Mouse (Mus musculus) limb, embryonic 15.5 days (tissue): ENCODE measurements around the gene Rfx1. TPM values are rescaled to one million over a fixed set of nuclear protein-coding genes. Genes with fewer than 3 reads are reported as not detected.

Experiments used
- ATAC-seq: fragments of 200-750 bp; cut with Nextera tagmentation; 2 replicates; pipeline ENCODE4 v1.8.0; 2017; ENCODE audit warnings: low read depth, moderate TSS enrichment; ENCODE audit not compliant: insufficient number of reproducible peaks, low FRiP score, low TSS enrichment
- H3K27ac ChIP-seq: fragments of 300-500 bp; sonication (generic); 2 replicates; pipeline ENCODE4 v1.5.1; 2015; ENCODE audit warnings: moderate library complexity, mild to moderate bottlenecking, inconsistent platforms
- H3K27me3 ChIP-seq: fragments of 300-500 bp; sonication (generic); 2 replicates; pipeline ENCODE4 v1.6.1; 2015; ENCODE audit warnings: inconsistent platforms
- H3K36me3 ChIP-seq: fragments of 300-500 bp; sonication (generic); 2 replicates; pipeline ENCODE4 v1.6.1; 2015; ENCODE audit warnings: inconsistent platforms
- H3K4me1 ChIP-seq: fragments of 300-500 bp; sonication (generic); 2 replicates; pipeline ENCODE4 v1.6.1; 2015; ENCODE audit warnings: inconsistent platforms
- H3K4me2 ChIP-seq: fragments of 300-500 bp; sonication (generic); 2 replicates; pipeline ENCODE4 v1.6.1; 2015; ENCODE audit warnings: mild to moderate bottlenecking, inconsistent platforms
- H3K4me3 ChIP-seq: fragments of 300-500 bp; sonication (generic); 2 replicates; pipeline ENCODE4 v1.5.1; 2015; ENCODE audit warnings: mild to moderate bottlenecking, inconsistent platforms
- H3K9ac ChIP-seq: fragments of 300-500 bp; sonication (generic); 2 replicates; pipeline ENCODE4 v1.6.1; 2015; ENCODE audit warnings: inconsistent platforms
- H3K9me3 ChIP-seq: fragments of 300-500 bp; sonication (generic); 2 replicates; pipeline ENCODE4 v1.6.1; 2016; ENCODE audit warnings: inconsistent platforms
- WGBS: fragments of 180-500 bp; shearing (Covaris S2); methylation state at CpG from one replicate; pipeline ENCODE4 v1.1.7; 2015; 5-methylcytosine and 5-hydroxymethylcytosine counted together
- microRNA counts: library from miRNA; unstranded; fragments of <30 nt; microRNA quantifications from one replicate; lab custom pipeline; 2016
- microRNA-seq: library from miRNA; unstranded; fragments of <30 nt; microRNA quantifications from one replicate; pipeline ENCODE4, GENCODE M21; 2016
- polyA plus RNA-seq: library from polyadenylated mRNA; unstranded; fragments of >200 nt; fragmentation: Nextera tagmentation; extraction: Ambion mirVana; gene quantifications from 2 replicates; pipeline ENCODE4 v1.2.1, GENCODE M21; 2015

The Rfx1 gene
- polyA plus RNA-seq, 1 experiment from 2014 or later, result 8.5 TPM

DNA sequence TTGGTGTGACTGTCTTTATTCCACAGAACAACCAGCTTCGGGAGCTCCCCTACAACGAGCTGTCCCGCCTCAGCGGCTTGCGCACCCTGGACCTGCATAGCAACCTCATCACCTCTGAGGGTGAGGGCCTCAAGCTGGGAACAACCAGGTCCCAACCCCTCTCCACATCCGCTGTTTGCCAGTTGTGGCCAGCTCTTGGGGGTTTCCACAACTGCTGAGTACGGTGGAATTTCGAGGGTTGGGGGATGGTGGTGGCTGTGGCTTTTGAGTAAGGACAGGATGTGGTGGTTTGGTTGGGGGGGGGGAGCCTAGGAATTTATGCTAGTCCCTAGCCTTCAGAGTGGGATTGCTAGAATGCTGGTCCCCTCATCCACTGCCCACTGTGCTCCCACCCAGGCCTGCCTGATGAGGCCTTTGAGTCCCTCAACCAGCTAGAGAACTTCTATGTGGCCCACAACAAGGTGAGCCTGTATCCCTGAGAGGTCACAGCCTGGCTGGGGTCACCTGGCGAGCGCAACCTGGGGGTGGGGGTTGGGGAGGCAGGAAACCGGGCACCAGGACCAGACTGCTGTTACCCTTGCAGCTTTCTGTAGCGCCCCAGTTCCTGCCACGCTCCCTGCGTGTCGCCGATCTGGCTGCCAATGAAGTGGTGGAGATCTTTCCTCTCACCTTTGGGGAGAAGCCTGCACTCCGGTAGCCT lies 60.7 kb downstream of the Rfx1 start:
- Histone ChIP-seq H3K4me3 (no peak overlapping the region), H3K36me3 (peaks cover 9% of the 10 kb centered on the region), H3K4me1 (peaks cover 14% of the 10 kb centered on the region), H3K4me2 (0 out of 2 replicates have a peak overlapping the region, but pooled peaks have one; percentile 4), H3K9me3 (no peaks in the 10 kb centered on the region), H3K27ac (peak overlapping the region; percentile 59; the same call in 1 of the 2 replicates), H3K9ac (no peak overlapping the region), H3K27me3 (no peaks in the 10 kb centered on the region)
- WGBS, result 57% methylated on average over 17 of the region's 17 CpGs
- no peak for ATAC-seq

DNA sequence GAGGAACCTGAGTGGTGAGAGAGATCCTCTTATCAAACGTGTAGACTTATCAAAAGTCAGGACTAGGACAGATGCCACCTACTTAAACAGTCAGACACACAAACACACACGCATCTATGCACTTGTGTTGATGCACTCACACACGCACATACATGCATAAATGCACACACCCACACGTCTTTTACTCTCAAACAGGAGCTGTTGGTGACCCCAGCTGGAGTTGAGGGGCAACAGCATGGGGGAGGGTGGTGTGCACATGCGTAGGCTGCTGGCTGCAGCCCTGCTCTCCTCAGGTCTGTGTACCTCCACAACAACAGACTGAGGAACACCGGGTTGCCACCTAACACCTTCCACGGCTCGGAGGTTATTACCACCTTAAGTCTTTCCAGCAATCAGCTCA lies 61.6 kb downstream of the Rfx1 start:
- WGBS, result 51% methylated on average over 8 of the region's 8 CpGs
- Histone ChIP-seq H3K9ac (no peak overlapping the region), H3K4me2 (no peak overlapping the region), H3K4me3 (no peak overlapping the region), H3K27me3 (no peaks in the 10 kb centered on the region), H3K27ac (no peak overlapping the region), H3K36me3 (peaks cover 18% of the 10 kb centered on the region), H3K9me3 (no peaks in the 10 kb centered on the region), H3K4me1 (peaks cover 14% of the 10 kb centered on the region)
- no peak for ATAC-seq

DNA sequence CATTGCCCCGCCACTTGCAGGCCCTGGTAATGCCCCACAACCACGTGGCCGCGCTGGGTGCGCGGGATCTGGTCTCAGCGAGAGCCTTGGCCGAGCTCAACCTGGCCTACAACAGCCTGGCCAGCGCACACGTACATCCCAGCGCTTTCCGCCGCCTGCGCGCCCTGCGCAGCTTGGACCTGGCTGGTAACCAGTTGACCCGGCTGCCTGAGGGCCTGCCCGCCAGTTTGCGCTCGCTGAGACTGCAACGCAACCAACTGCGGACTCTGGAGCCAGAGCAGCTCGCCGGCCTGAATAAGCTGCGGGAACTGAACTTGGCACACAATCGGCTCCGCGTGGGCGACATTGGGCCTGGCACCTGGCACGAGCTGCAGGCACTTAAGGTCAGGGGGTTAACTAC lies 64.2 kb downstream of the Rfx1 start:
- no peaks in the 10 kb centered on the region for H3K27me3 ChIP-seq
- no peak for ATAC-seq
- peaks cover 14% of the 10 kb centered on the region for H3K4me1 ChIP-seq
- H3K36me3 ChIP-seq, result peaks cover 43% of the 10 kb centered on the region
- H3K9ac ChIP-seq, result no peak overlapping the region
- H3K4me3 ChIP-seq, result no peak overlapping the region
- no peak overlapping the region for H3K4me2 ChIP-seq
- no peaks in the 10 kb centered on the region for H3K9me3 ChIP-seq
- H3K27ac ChIP-seq, result no peak overlapping the region
- 41% methylated on average over 30 of the region's 30 CpGs for WGBS

DNA sequence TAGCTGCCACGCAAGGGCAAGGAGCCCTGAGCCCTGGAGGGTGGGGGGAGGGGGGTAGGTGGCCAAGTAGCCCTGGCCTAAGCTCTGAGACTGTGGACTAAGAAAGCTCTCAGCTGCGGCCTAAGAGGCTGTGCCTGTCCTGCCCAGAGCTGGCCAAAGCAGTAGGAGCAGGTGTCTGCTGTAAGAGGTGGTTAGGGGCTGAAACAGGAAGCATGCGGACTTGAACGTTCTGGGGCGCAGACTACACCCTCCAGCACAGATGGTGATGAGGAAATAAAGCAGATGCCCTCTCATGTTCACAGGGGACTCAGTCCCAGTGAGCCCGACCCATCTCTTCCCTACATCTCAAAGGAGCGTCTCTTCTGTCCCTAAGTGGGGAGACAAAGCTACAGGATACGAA lies 65.6 kb downstream of the Rfx1 start:
- H3K27ac ChIP-seq, result no peak overlapping the region
- H3K4me2 ChIP-seq, result no peak overlapping the region
- H3K9me3 ChIP-seq, result no peaks in the 10 kb centered on the region
- no peak overlapping the region for H3K9ac ChIP-seq
- peaks cover 58% of the 10 kb centered on the region for H3K36me3 ChIP-seq
- H3K27me3 ChIP-seq, result no peaks in the 10 kb centered on the region
- H3K4me3 ChIP-seq, result no peak overlapping the region
- WGBS, result 81% methylated on average over 8 of the region's 8 CpGs
- ATAC-seq, result no peak
- peaks cover 12% of the 10 kb centered on the region for H3K4me1 ChIP-seq

DNA sequence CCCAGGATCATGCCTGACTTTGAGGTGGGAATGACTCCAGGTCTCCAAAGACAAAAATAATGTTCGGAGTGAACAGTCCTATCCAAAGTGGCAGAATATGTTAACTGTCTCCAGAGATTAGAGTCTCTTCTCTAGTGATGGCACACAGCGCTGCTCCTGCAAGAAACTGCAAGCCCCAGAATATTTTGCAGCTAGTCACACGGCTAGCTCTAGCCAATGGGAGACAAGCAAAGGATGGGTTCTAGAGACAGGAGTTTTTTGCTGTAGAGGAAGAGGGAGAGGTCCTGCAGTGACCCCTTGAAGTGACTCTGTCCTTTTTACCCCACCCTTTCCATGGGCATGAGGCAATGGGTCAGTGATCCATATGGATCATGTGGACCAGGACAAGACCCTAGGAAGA lies 71.2 kb downstream of the Rfx1 start:
- no peak overlapping the region for H3K27ac ChIP-seq
- WGBS, result 92% methylated on average over 3 of the region's 3 CpGs
- no peak overlapping the region for H3K4me2 ChIP-seq
- no peak overlapping the region for H3K9ac ChIP-seq
- H3K9me3 ChIP-seq, result no peaks in the 10 kb centered on the region
- no peak for ATAC-seq
- H3K4me1 ChIP-seq, result no peaks in the 10 kb centered on the region
- no peak overlapping the region for H3K4me3 ChIP-seq
- no peaks in the 10 kb centered on the region for H3K27me3 ChIP-seq
- H3K36me3 ChIP-seq, result peaks cover 98% of the 10 kb centered on the region

DNA sequence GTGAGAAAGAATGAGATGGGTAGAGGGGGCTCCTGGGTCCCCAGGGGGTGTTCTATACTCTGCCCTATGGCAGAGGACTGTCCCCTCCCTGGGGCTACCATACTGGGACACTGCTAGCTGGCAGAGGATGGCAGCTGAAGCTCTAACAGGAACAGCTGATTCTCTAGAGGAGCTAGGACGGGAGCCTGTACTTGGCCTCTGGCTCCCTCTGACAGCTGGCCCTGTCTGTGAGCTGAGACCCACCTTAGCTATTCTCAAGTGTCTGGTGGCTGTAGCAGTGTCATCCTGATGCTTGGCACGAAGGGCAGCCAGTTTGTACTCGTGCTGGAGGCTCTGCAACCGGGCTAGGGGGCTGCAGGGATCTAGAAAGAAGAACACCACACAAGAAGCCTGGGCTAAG lies 74.2 kb downstream of the Rfx1 start:
- peaks cover 89% of the 10 kb centered on the region for H3K36me3 ChIP-seq
- no peak overlapping the region for H3K9ac ChIP-seq
- H3K27ac ChIP-seq, result no peak overlapping the region
- H3K27me3 ChIP-seq, result no peaks in the 10 kb centered on the region
- no peak for ATAC-seq
- H3K4me1 ChIP-seq, result 0 out of 2 replicates have a peak, but pooled peaks cover 3% of the 10 kb centered on the region
- no peak overlapping the region for H3K4me3 ChIP-seq
- 77% methylated on average over 4 of the region's 4 CpGs for WGBS
- no peak overlapping the region for H3K4me2 ChIP-seq
- H3K9me3 ChIP-seq, result no peaks in the 10 kb centered on the region

DNA sequence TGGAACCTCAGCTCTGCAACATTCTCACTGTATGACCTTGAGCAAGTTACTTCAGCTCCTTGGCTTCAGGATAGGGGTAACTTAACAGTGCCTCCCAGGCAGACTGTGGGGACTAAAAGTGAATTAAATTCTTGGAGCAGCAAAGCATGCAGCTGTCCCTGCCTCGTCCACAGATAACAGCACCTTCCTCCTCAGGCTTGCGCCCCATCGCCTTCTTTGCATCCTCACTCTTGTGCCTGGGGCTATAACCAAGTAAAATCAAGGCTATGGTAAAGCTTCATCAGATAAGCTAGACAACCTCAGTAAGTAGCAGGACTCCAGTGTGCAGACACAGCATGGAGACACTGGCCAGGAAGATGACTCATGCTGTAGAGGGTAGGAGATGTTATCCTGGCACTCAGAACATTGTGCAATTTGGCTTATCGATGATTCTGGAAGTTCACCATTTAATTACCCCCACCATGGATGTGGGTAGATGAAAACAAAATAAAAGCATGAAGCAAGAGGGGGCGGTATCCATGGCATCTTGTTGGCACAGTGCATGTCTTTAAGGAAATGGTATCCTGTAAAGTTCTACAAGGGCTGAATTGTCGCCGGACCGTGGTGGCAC lies 78.1 kb downstream of the Rfx1 start:
- peaks cover 26% of the 10 kb centered on the region for H3K4me1 ChIP-seq
- no peak for ATAC-seq
- H3K4me3 ChIP-seq, result no peak overlapping the region
- 88% methylated on average over 8 of the region's 8 CpGs for WGBS
- H3K9me3 ChIP-seq, result no peaks in the 10 kb centered on the region
- H3K27ac ChIP-seq, result no peak overlapping the region
- no peak overlapping the region for H3K4me2 ChIP-seq
- no peak overlapping the region for H3K9ac ChIP-seq
- no peaks in the 10 kb centered on the region for H3K27me3 ChIP-seq
- H3K36me3 ChIP-seq, result peaks cover 50% of the 10 kb centered on the region

MicroRNA genes within 50 kb of the gene (microRNA counts, 519-probe panel; counts per million panel counts)
- microRNA mmu-miR-709 (lab: Ali Mortazavi, UCI), result 2,056 counts per million, percentile 36 among the panel's probes with 10 or more counts

Small RNA genes within 50 kb of the gene (microRNA-seq; reads per million reads assigned to microRNA genes)
- not detected for gene Mir709

Other genes starting within 250 kb of the Rfx1 start
- 17.2 and 23.5 TPM in 2 replicates for gene Adgrl1, start 166.7 kb upstream of the Rfx1 start, polyA plus RNA-seq
- gene Gm10644, start 111.6 kb upstream of the Rfx1 start, polyA plus RNA-seq, result 0.35 and 0.37 TPM in 2 replicates
- gene Asf1b, start 111.3 kb upstream of the Rfx1 start, polyA plus RNA-seq, result 55.8 and 62.5 TPM in 2 replicates
- gene Prkaca, start 93.8 kb upstream of the Rfx1 start, polyA plus RNA-seq, result 171 and 227 TPM in 2 replicates
- gene Samd1, start 69.2 kb upstream of the Rfx1 start, polyA plus RNA-seq, result 8.8 and 10.6 TPM in 2 replicates
- 0.58 and 1.00 TPM in 2 replicates for gene 1700067K01Rik, start 65.3 kb upstream of the Rfx1 start, polyA plus RNA-seq
- 0.27 and 0.71 TPM in 2 replicates for gene 2210011C24Rik, start 54.7 kb upstream of the Rfx1 start, polyA plus RNA-seq
- gene Palm3, start 45.4 kb upstream of the Rfx1 start, polyA plus RNA-seq, result 5.4 and 5.5 TPM in 2 replicates
- 1.7 and 2.2 TPM in 2 replicates for gene Il27ra, start 24.2 kb upstream of the Rfx1 start, polyA plus RNA-seq
- not detected in 2 replicates for gene Rln3, start 21.8 kb upstream of the Rfx1 start, polyA plus RNA-seq
- gene Gm10643, start 1.7 kb upstream of the Rfx1 start, polyA plus RNA-seq, result 1.0 and 1.4 TPM in 2 replicates
- 6.8 and 8.7 TPM in 2 replicates for gene Dcaf15, start 37.9 kb downstream of the Rfx1 start, polyA plus RNA-seq
- gene Podnl1, start 59.2 kb downstream of the Rfx1 start, polyA plus RNA-seq, result 2.0 and 2.2 TPM in 2 replicates
- 28.5 and 29.2 TPM in 2 replicates for gene Cc2d1a, start 81.1 kb downstream of the Rfx1 start, polyA plus RNA-seq
- gene 4930432K21Rik, start 81.2 kb downstream of the Rfx1 start, polyA plus RNA-seq, result 1.1 and 1.3 TPM in 2 replicates
- 1.8 and 3.0 TPM in 2 replicates for gene Nanos3, start 118.4 kb downstream of the Rfx1 start, polyA plus RNA-seq
- 13.5 and 15.1 TPM in 2 replicates for gene Zswim4, start 170.2 kb downstream of the Rfx1 start, polyA plus RNA-seq
- 309 and 325 TPM in 2 replicates for gene D8Ertd738e, start 182.9 kb downstream of the Rfx1 start, polyA plus RNA-seq
- 62.0 and 65.5 TPM in 2 replicates for gene Mri1, start 190.5 kb downstream of the Rfx1 start, polyA plus RNA-seq
- 18.8 and 20.6 TPM in 2 replicates for gene Ccdc130, start 203.5 kb downstream of the Rfx1 start, polyA plus RNA-seq